Mouse (Mus musculus) adrenal gland, postnatal 4 days (tissue): ENCODE data around the gene Hs1bp3. TPM values are rescaled to one million over a fixed set of nuclear protein-coding genes. Genes with fewer than 3 reads are reported as not detected.

Experiments
- DNase-seq, 2 experiments: peaks; one replicate each; pipeline ENCODE4 v3.0.0; 2021 to 2022; ENCODE audit warnings: low spot score in 2 of 2, mixed read lengths in 2 of 2
- total RNA-seq, 2 experiments: library from RNA; stranded (reverse); gene quantifications; 2 replicates each; pipeline ENCODE4 v1.2.3; 2021

Gene Hs1bp3
- total RNA-seq, 2 experiments from 2014 or later = 17.0 to 18.5 TPM

- no peak for DNase-seq
Observed at GRCm38 (mm10) chr12:8393226-8393625, 80.0 kb downstream of the Hs1bp3 start.

Other genes with a start within 250 kb of the Hs1bp3 start
- 10 to 100 TPM; 38.9 to 45.2 TPM for gene Ldah, start 105.3 kb upstream of the Hs1bp3 start, total RNA-seq
- under 1 TPM in 1 of 2 experiments, not detected in 1; 0.20 TPM for gene Gdf7, start 11.5 kb upstream of the Hs1bp3 start, total RNA-seq
- gene Rhob, start 186.6 kb downstream of the Hs1bp3 start, total RNA-seq = 100 to 1,000 TPM; 176 to 206 TPM